Mouse (Mus musculus) ES-E14 (cell line): ENCODE results near the gene Elmod2. TPM values are rescaled to one million over a fixed set of nuclear protein-coding genes. Genes with fewer than 3 reads are reported as not detected.
"Not testable (repeated sequence)": the region's sequence is repeated elsewhere in the genome, so short reads cannot be mapped to it uniquely, and the experiment has no call there.

Experiments used
- DNase-seq: peaks from one replicate; pipeline ENCODE4 v3.0.0-alpha.2; 2013; ENCODE audit warnings: low read depth, low spot score
- H3K27ac ChIP-seq: 2 replicates; pipeline ENCODE4 v1.5.1; 2012; ENCODE audit warnings: low read depth, mild to moderate bottlenecking, low read length, moderate library complexity, mixed read lengths; ENCODE audit not compliant: poor library complexity, insufficient read depth, severe bottlenecking
- H3K36me3 ChIP-seq: 2 replicates; pipeline ENCODE4 v1.6.1; 2012; ENCODE audit warnings: mild to moderate bottlenecking, low read length, moderate library complexity, mixed read lengths; ENCODE audit not compliant: control insufficient read depth, poor library complexity, insufficient read depth, severe bottlenecking
- H3K4me1 ChIP-seq, 2 experiments: fragments of 150-350 bp in 1 of 2; sonication (generic) in 1 of 2; 2 replicates each; pipeline ENCODE4 v1.6.1; 2012; ENCODE audit warnings: low read length in 2 of 2, mild to moderate bottlenecking in 1 of 2, mixed read lengths in 1 of 2; ENCODE audit not compliant: control insufficient read depth in 2 of 2, insufficient read depth in 2 of 2, poor library complexity in 1 of 2
- H3K4me3 ChIP-seq, 2 experiments: fragments of 150-350 bp in 1 of 2; sonication (generic) in 1 of 2; 2 replicates each; pipeline ENCODE4 v1.5.1; 2012; ENCODE audit warnings: low read length in 2 of 2, low read depth in 1 of 2, mild to moderate bottlenecking in 1 of 2, mixed read lengths in 1 of 2; ENCODE audit not compliant: insufficient read depth in 1 of 2, poor library complexity in 1 of 2, severe bottlenecking in 1 of 2
- H3K9ac ChIP-seq: 2 replicates; pipeline ENCODE4 v1.6.1; 2012; ENCODE audit warnings: low read depth, mild to moderate bottlenecking, low read length, mixed read lengths; ENCODE audit not compliant: poor library complexity, insufficient read depth, severe bottlenecking
- H3K9me3 ChIP-seq: fragments of 150-350 bp; sonication (generic); 2 replicates; pipeline ENCODE4 v1.6.1; 2012; ENCODE audit warnings: low read depth, mild to moderate bottlenecking, low read length; ENCODE audit not compliant: control insufficient read depth, insufficient read depth
- CHD2 ChIP-seq: IDR thresholded peaks from 2 replicates; pipeline ENCODE4 v1.6.1; 2014; ENCODE audit warnings: mild to moderate bottlenecking, low read depth, low read length, inconsistent platforms
- HCFC1 ChIP-seq: IDR thresholded peaks from 2 replicates; pipeline ENCODE4 v1.6.1; 2012; ENCODE audit warnings: low read length, inconsistent platforms, borderline replicate concordance; ENCODE audit not compliant: insufficient read depth
- MAFK ChIP-seq: IDR thresholded peaks from 2 replicates; pipeline ENCODE4 v1.6.1; 2014; ENCODE audit warnings: mild to moderate bottlenecking, low read depth, low read length, inconsistent platforms; ENCODE audit not compliant: insufficient read depth
- ZC3H11A ChIP-seq: IDR thresholded peaks from 2 replicates; pipeline ENCODE4 v1.6.1; 2012; ENCODE audit warnings: low read depth, mild to moderate bottlenecking, inconsistent platforms, low read length, borderline replicate concordance
- ZNF384 ChIP-seq: IDR thresholded peaks from 2 replicates; pipeline ENCODE4 v1.6.1; 2012; ENCODE audit warnings: low read depth, low read length, inconsistent platforms
- in situ Hi-C, 2 experiments: fragments of 600-800 bp; cut with MboI; formaldehyde crosslinking; loops; one replicate each; pipeline ENCODE4 v1.15.1; 2025; ENCODE audit warnings: low sequenced_read_pairs in 2 of 2, inconsistent platforms in 1 of 2; ENCODE audit not compliant: unreplicated experiment in 2 of 2
- total RNA-seq: library from RNA; depleted of rRNA; stranded (reverse); fragments of 300-350 nt; gene quantifications from 2 replicates; pipeline ENCODE4 v1.2.3, GENCODE M21; 2012

Gene Elmod2
- total RNA-seq, 1 experiment, result 10.7 TPM

DNA sequence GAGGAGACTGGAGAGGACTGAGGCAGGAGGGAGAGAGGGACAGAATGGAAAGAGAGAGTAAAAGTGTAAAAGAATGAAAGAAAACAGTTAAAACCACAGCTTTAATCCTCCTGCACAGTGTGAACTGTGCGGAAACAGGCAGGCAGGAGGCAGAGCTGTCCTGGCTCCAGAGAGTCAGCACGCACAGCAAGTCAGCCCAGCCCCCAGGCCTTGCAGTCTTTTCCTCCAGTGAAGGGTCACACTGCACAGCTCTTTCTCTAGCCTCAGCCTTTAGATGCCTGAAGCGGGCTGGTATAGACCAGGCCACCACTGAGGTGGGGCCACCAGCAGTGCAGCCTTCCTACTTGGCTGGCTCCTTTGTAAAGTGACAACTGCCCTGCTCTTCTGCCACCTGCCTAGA is 11.7 kb downstream of the Elmod2 start:
- DNase-seq, result no peak
- H3K9ac ChIP-seq, result no peak overlapping the region
- in situ Hi-C loops, result no loop called here

DNA sequence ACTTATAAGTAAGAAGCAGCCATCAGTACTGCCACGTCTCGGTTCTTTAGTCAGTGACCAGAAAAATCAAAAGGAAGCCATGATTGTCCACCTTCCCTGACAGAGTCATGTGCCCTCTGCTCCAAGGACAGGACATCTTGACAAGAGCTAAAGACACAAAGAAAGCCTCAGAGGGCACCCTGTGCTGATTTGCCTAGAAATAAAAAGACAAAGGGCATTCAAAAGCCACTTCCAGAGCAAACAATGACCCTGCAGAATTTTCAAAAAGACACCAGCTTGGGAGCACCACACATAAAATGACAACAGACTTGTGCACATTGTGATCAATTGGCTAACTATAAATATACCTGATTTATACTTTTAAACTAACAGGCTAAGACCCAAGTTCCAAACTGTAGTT is 16.6 kb downstream of the Elmod2 start:
- Histone ChIP-seq H3K36me3 (peaks cover 5% of the 10 kb centered on the region; the same call in 1 of the 2 replicates), H3K27ac (peak overlapping the region; percentile 40; the same call in 1 of the 2 replicates), H3K9me3 (no peaks in the 10 kb centered on the region), H3K4me3 (no peak overlapping the region), H3K4me1 (peaks cover 9 to 10% of the 10 kb centered on the region in 2 experiments; a peak in 3 of 4 replicates), H3K9ac (no peak overlapping the region)
- in situ Hi-C loops, result no loop called here
- TF ChIP-seq MAFK (peak; percentile 63), CHD2 (no peak)
- DNase-seq, result no peak

More for the DNA sequence above, 11.7 kb downstream of the Elmod2 start:
- Histone ChIP-seq H3K9me3 (no peaks in the 10 kb centered on the region), H3K27ac (no peak overlapping the region), H3K4me1 (peaks cover 7% of the 10 kb centered on the region in 2 experiments; a peak in 3 of 4 replicates), H3K4me3 (no peak overlapping the region), H3K36me3 (peaks cover 5% of the 10 kb centered on the region; the same call in 1 of the 2 replicates)
- TF ChIP-seq HCFC1 (no peak), MAFK (no peak), ZC3H11A (no peak), CHD2 (no peak), ZNF384 (no peak)

GRCm38 (mm10) chr8:83315084-83315483 is 17.2 kb downstream of the Elmod2 start:
- H3K4me3 ChIP-seq, H3K9ac ChIP-seq, H3K36me3 ChIP-seq, H3K9me3 ChIP-seq, in situ Hi-C loops, DNase-seq, H3K4me1 ChIP-seq, H3K27ac ChIP-seq: not testable (repeated sequence)

DNA sequence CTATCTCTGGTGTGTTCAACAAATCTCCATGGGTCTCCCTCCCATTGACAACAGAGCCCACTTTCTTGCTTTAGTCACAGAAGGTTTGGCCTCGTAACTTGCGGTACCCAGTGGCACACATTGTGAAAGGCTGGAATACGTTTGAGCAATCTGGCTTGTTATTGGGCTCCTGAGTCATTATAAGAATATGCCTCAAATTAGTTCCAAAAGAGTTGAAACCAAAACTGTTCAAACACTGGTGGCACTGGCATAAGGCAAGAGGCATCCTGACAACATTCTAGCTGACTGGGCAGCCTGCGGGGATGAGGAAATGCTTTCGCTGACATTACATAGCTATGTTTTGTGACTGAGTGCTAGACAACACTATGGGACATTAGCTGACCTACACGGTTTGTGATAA is 22.4 kb downstream of the Elmod2 start:
- in situ Hi-C loops, result no loop called here
- no peak overlapping the region for H3K9ac ChIP-seq
- no peaks in the 10 kb centered on the region for H3K36me3 ChIP-seq
- H3K4me1 ChIP-seq, result peaks cover 9 to 15% of the 10 kb centered on the region in 2 experiments
- no peak overlapping the region for H3K27ac ChIP-seq
- no peak for DNase-seq
- H3K4me3 ChIP-seq, result no peak overlapping the region
- H3K9me3 ChIP-seq, result no peaks in the 10 kb centered on the region
- no peak for TF ChIP-seq HCFC1
- TF ChIP-seq ZNF384, result no peak
- TF ChIP-seq CHD2, result no peak
- no peak for TF ChIP-seq MAFK
- no peak for TF ChIP-seq ZC3H11A

- no peak overlapping the region; the same call in 1 of the 2 replicates for H3K27ac ChIP-seq
- in situ Hi-C loops, result no loop called here
- TF ChIP-seq CHD2 (no peak), HCFC1 (no peak), ZNF384 (no peak), ZC3H11A (no peak), MAFK (no peak)
- no peaks in the 10 kb centered on the region for H3K36me3 ChIP-seq
- peaks cover 6 to 10% of the 10 kb centered on the region in 2 experiments for H3K4me1 ChIP-seq
- H3K9me3 ChIP-seq, result no peaks in the 10 kb centered on the region
- no peak for DNase-seq
- no peak overlapping the region for H3K9ac ChIP-seq
- H3K4me3 ChIP-seq, result no peak overlapping the region
These were observed 27.3 kb downstream of the Elmod2 start for GRCm38 (mm10) chr8:83304946-83305345.
